ENCODE assay signal across 26 mouse cellular contexts in the genomic region with DNA sequence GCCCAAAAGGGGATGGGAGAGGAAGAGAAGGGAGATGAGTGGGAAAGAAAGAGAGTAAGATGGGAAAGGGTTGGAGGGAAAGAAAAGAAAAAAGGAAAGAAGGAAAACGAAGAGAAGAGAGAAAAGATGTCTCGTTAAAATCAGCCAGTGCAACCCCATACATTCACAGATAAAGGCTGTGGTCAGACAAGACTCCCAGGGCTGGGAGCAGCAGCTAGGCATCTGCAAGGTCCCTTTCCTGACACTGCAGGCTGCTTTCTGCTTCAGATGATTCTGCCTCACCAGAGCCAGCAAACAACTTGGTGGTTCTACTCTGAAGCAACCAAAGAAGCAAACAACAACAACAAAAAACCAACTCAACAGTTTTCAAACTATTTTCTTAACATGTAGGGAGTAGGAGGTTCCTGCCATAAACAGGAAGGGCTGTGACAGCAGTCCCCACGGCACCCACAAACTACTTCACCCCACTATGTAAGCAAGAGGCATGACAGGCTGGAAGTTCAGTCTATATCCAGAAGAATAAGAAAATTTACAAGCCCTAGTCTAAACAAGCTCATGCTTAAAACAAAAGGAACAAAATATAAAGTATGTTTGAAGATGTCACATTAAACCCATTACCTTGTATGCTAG. TPM values are rescaled to one million over a fixed set of nuclear protein-coding genes. Genes with fewer than 3 reads are reported as not detected.
A peak's percentile ranks its signal among the peaks of the same experiment; 100 is the strongest.
DNase-seq lines count a peak whose midpoint lies in the region; ATAC-seq and TF ChIP-seq lines count a peak whose summit lies in the region.
"Had no signal": no experiment of that assay in that cellular context is flagged by ENCODE, and none has a peak within 500 bp of the region (broad histone marks: within the 10 kb centered on the region; RNA-seq: fewer than 3 reads in every experiment).

No protein-coding gene starts in this region.

- TF ChIP-seq CTCF in cerebellum, adult 2 months (IDR thresholded peaks at IDR 0.05; ENCODE audit: borderline replicate concordance, insufficient read depth, low read depth, low read length): no peak

- no peak for DNase-seq in forebrain, embryonic 10.5 days (ENCODE audit: extremely low spot score, low spot score)
- peak; percentile 25 for DNase-seq in thymus, postnatal 0 days (ENCODE audit: low spot score)
- no peak for DNase-seq in thymus, postnatal 4 days
- peak; percentile 40 for DNase-seq in naive thymus-derived CD4-positive, alpha-beta T cell, adult 2 months (ENCODE audit: low read depth)
- no peak for DNase-seq in cerebellum, adult 2 months
- no peak for DNase-seq in natural killer cell, adult 2 months (ENCODE audit: low spot score in 2 of 2)
- DNase-seq: adrenal gland, postnatal 36 days; cerebellum, adult 18-20 months; cerebellum, postnatal 36 days; forebrain, postnatal 0 days; kidney, adult 11 months; kidney, postnatal 36 days; left cerebral cortex, postnatal 4 days; liver, postnatal 0 days; lung, postnatal 36 days; midbrain, embryonic 14.5 days; right cerebral cortex, postnatal 4 days; thymus, postnatal 14 days had no signal

- H3K4me3 ChIP-seq in forebrain, embryonic 10.5 days: no peak overlapping the region
- H3K4me3 ChIP-seq in forebrain, embryonic 13.5 days: no peak overlapping the region
- no peak overlapping the region for H3K4me3 ChIP-seq in cerebellum, adult 2 months (replicated peaks; ENCODE audit: insufficient read depth, low read depth, low read length)
- H3K4me3 ChIP-seq: embryonic facial prominence, embryonic 13.5 days; hindbrain, embryonic 13.5 days; layer of hippocampus, adult 2 months; liver, embryonic 12.5 days; megakaryocyte, embryonic 14.5 days; neural tube, embryonic 12.5 days had no signal

- H3K9me3 ChIP-seq in forebrain, embryonic 10.5 days: peaks cover 3% of the 10 kb centered on the region; the same call in 1 of the 2 replicates
- no peaks in the 10 kb centered on the region; the same call in 1 of the 2 replicates for H3K9me3 ChIP-seq in forebrain, embryonic 13.5 days (replicated peaks)
- H3K9me3 ChIP-seq: embryonic facial prominence, embryonic 13.5 days; liver, embryonic 12.5 days had no signal

- no peak for TF ChIP-seq POLR2A in cerebellum, adult 2 months (IDR thresholded peaks at IDR 0.05; ENCODE audit: borderline replicate concordance, insufficient read depth, low read length)

- no peak overlapping the region for H3K9ac ChIP-seq in forebrain, embryonic 13.5 days
- H3K9ac ChIP-seq: embryonic facial prominence, embryonic 13.5 days; forebrain, postnatal 0 days; hindbrain, embryonic 13.5 days; liver, embryonic 12.5 days; liver, postnatal 0 days; neural tube, embryonic 12.5 days had no signal

- H3K27me3 ChIP-seq in forebrain, embryonic 10.5 days (ENCODE audit: poor library complexity, severe bottlenecking): no peaks in the 10 kb centered on the region
- H3K27me3 ChIP-seq in forebrain, embryonic 13.5 days: no peaks in the 10 kb centered on the region
- no peaks in the 10 kb centered on the region; the same call in 1 of the 2 replicates for H3K27me3 ChIP-seq in cerebellum, adult 2 months (ENCODE audit: control insufficient read depth, insufficient read depth, low read length)
- H3K27me3 ChIP-seq: embryonic facial prominence, embryonic 13.5 days; hindbrain, embryonic 13.5 days; liver, embryonic 12.5 days; megakaryocyte, embryonic 14.5 days; neural tube, embryonic 12.5 days had no signal

- whole genome bisulfite sequencing in forebrain, embryonic 10.5 days: 70% methylated on average over 3 of the region's 3 CpGs
- WGBS in forebrain, embryonic 13.5 days: 61% methylated on average over 3 of the region's 3 CpGs
- WGBS in cerebellum, adult 2 months: 78% methylated on average over 3 of the region's 3 CpGs

- no peaks in the 10 kb centered on the region for H3K36me3 ChIP-seq in forebrain, embryonic 10.5 days (replicated peaks)
- H3K36me3 ChIP-seq in forebrain, embryonic 13.5 days (ENCODE audit: poor library complexity, severe bottlenecking): no peaks in the 10 kb centered on the region
- H3K36me3 ChIP-seq: embryonic facial prominence, embryonic 13.5 days; hindbrain, embryonic 13.5 days; liver, embryonic 12.5 days; neural tube, embryonic 12.5 days had no signal

- H3K4me1 ChIP-seq in forebrain, embryonic 10.5 days: peaks cover 16% of the 10 kb centered on the region
- H3K4me1 ChIP-seq in forebrain, embryonic 13.5 days: peaks cover 26% of the 10 kb centered on the region
- H3K4me1 ChIP-seq in cerebellum, adult 2 months (ENCODE audit: control insufficient read depth, insufficient read depth, low read length): no peaks in the 10 kb centered on the region
- H3K4me1 ChIP-seq: embryonic facial prominence, embryonic 13.5 days; hindbrain, embryonic 13.5 days; liver, embryonic 12.5 days; neural tube, embryonic 12.5 days had no signal

- H3K4me2 ChIP-seq in forebrain, embryonic 13.5 days: no peak overlapping the region
- H3K4me2 ChIP-seq: embryonic facial prominence, embryonic 13.5 days; hindbrain, embryonic 13.5 days; liver, embryonic 12.5 days; neural tube, embryonic 12.5 days had no signal

- H3K27ac ChIP-seq in forebrain, embryonic 10.5 days: 0 out of 2 replicates have a peak overlapping the region, but pooled peaks have one; percentile 3
- no peak overlapping the region for H3K27ac ChIP-seq in forebrain, embryonic 13.5 days
- no peak overlapping the region for H3K27ac ChIP-seq in cerebellum, adult 2 months (ENCODE audit: insufficient read depth, low read length)
- H3K27ac ChIP-seq: embryonic facial prominence, embryonic 13.5 days; hindbrain, embryonic 13.5 days; layer of hippocampus, adult 2 months; liver, embryonic 12.5 days; neural tube, embryonic 12.5 days had no signal

- no peak for ATAC-seq in forebrain, embryonic 13.5 days
- peak; percentile 74; the same call in 1 of the 2 replicates for ATAC-seq in common myeloid progenitor, adult 5-6 weeks (replicated peaks; ENCODE audit: low read depth, poor library complexity, severe bottlenecking)
- ATAC-seq: forebrain, postnatal 0 days; liver, embryonic 12.5 days; liver, postnatal 0 days had no signal

RNA-seq across cellular contexts. Expression of a gene that starts 44.8 kb away (rescaled TPM):
- 40.6 and 41.7 TPM in 2 replicates for polyA plus RNA-seq in forebrain, embryonic 10.5 days (2016; fragmentation: Nextera tagmentation; extraction: Ambion mirVana)
- 55.0 and 55.4 TPM in 2 replicates for polyA plus RNA-seq in forebrain, embryonic 13.5 days (2015; fragmentation: Nextera tagmentation; extraction: Ambion mirVana)
- polyA plus RNA-seq in thymus, postnatal 0 days (2015; fragmentation: Nextera tagmentation; extraction: Ambion mirVana): 15.4 and 17.4 TPM in 2 replicates
- 3.0 and 3.2 TPM in 2 replicates for total RNA-seq in common myeloid progenitor, adult 5-6 weeks (2017)
- polyA plus RNA-seq in cerebellum, adult 2 months (2012; rRNA removed): 10.5 and 13.1 TPM in 2 replicates

Comparison
In these comparisons a context has a peak if more than half of its experiments do, and no peak if none do; other contexts are left out.
1. DNase-seq: peak in thymus, postnatal 0 days (single experiment) and naive thymus-derived CD4-positive, alpha-beta T cell, adult 2 months (single experiment); none in forebrain, embryonic 10.5 days (single experiment), thymus, postnatal 4 days (single experiment), cerebellum, adult 2 months (0 of 2) and natural killer cell, adult 2 months (0 of 2).